Mouse (Mus musculus): ENCODE measurements at regions not wholly inside any gene's neighbourhood (a gene's known extent, or its start where the extent isn't known, plus 50 kb on each side); places are given as distances from the start of the nearest gene placed in this dataset.

GRCm38 (mm10) chr9:41610347-41610746 lies 448.9 kb upstream of the Ubash3b start:
- H3K4me2 ChIP-seq (ENCODE audit: low read depth), result no peak overlapping the region
- H3K27me3 ChIP-seq (ENCODE audit: control insufficient read depth, insufficient read depth, low read length), result 0 out of 2 replicates have a peak, but pooled peaks cover 3% of the 10 kb centered on the region
- H3K9me3 ChIP-seq (ENCODE audit: control insufficient read depth, low read length), result no peaks in the 10 kb centered on the region
- 36% methylated on average over 4 of the region's 4 CpGs for WGBS
- H3K36me3 ChIP-seq (ENCODE audit: control insufficient read depth, insufficient read depth, low read length), result no peaks in the 10 kb centered on the region
- DNase-seq (ENCODE audit: low spot score) (no peak), ATAC-seq (ENCODE audit: insufficient read depth, low FRiP score, low TSS enrichment) (no peak)
- 0 out of 2 replicates have a peak overlapping the region, but pooled peaks have one; percentile 10 for H3K9ac ChIP-seq (ENCODE audit: low read length)
- H3K27ac ChIP-seq (ENCODE audit: low read depth, low read length), result no peak overlapping the region
- no peak overlapping the region for H3K4me3 ChIP-seq (ENCODE audit: low read depth, low read length)
- H3K4me1 ChIP-seq (ENCODE audit: control insufficient read depth, insufficient read depth, low read length), result peaks cover 31% of the 10 kb centered on the region

GRCm38 (mm10) chr9:41606136-41606535 lies 444.6 kb upstream of the Ubash3b start:
- Histone ChIP-seq H3K27me3 (ENCODE audit: control insufficient read depth, insufficient read depth, low read length) (no peaks in the 10 kb centered on the region), H3K4me3 (ENCODE audit: low read depth, low read length) (no peak overlapping the region), H3K27ac (ENCODE audit: low read depth, low read length) (no peak overlapping the region), H3K4me2 (ENCODE audit: low read depth) (no peak overlapping the region), H3K36me3 (ENCODE audit: control insufficient read depth, insufficient read depth, low read length) (no peaks in the 10 kb centered on the region), H3K9ac (ENCODE audit: low read length) (no peak overlapping the region), H3K4me1 (ENCODE audit: control insufficient read depth, insufficient read depth, low read length) (peaks cover 9% of the 10 kb centered on the region), H3K9me3 (ENCODE audit: control insufficient read depth, low read length) (no peaks in the 10 kb centered on the region)
- no peak for DNase-seq (ENCODE audit: low spot score)
- WGBS, result 74% methylated on average over 1 of the region's 1 CpGs
- no peak for ATAC-seq (ENCODE audit: insufficient read depth, low FRiP score, low TSS enrichment)

- Histone ChIP-seq H3K27ac (ENCODE audit: low read depth, low read length) (no peak overlapping the region), H3K4me1 (ENCODE audit: control insufficient read depth, insufficient read depth, low read length) (no peaks in the 10 kb centered on the region; the same call in 1 of the 2 replicates), H3K4me2 (ENCODE audit: low read depth) (no peak overlapping the region), H3K9ac (ENCODE audit: low read length) (no peak overlapping the region), H3K4me3 (ENCODE audit: low read depth, low read length) (no peak overlapping the region), H3K27me3 (ENCODE audit: control insufficient read depth, insufficient read depth, low read length) (no peaks in the 10 kb centered on the region), H3K36me3 (ENCODE audit: control insufficient read depth, insufficient read depth, low read length) (no peaks in the 10 kb centered on the region), H3K9me3 (ENCODE audit: control insufficient read depth, low read length) (no peaks in the 10 kb centered on the region)
- ATAC-seq (ENCODE audit: insufficient read depth, low FRiP score, low TSS enrichment), result no peak
- WGBS, result 59% methylated on average over 1 of the region's 1 CpGs
- DNase-seq (ENCODE audit: low spot score), result no peak
Observed at GRCm38 (mm10) chr9:41604916-41605315, 443.4 kb upstream of the Ubash3b start.

GRCm38 (mm10) chr9:41600778-41601177 lies 439.3 kb upstream of the Ubash3b start:
- DNase-seq (ENCODE audit: low spot score) (no peak), ATAC-seq (ENCODE audit: insufficient read depth, low FRiP score, low TSS enrichment) (no peak)
- H3K36me3 ChIP-seq (ENCODE audit: control insufficient read depth, insufficient read depth, low read length), result no peaks in the 10 kb centered on the region
- H3K4me3 ChIP-seq (ENCODE audit: low read depth, low read length), result no peak overlapping the region
- 38% methylated on average over 3 of the region's 3 CpGs for WGBS
- no peak overlapping the region for H3K27ac ChIP-seq (ENCODE audit: low read depth, low read length)
- H3K4me1 ChIP-seq (ENCODE audit: control insufficient read depth, insufficient read depth, low read length), result no peaks in the 10 kb centered on the region; the same call in 1 of the 2 replicates
- H3K4me2 ChIP-seq (ENCODE audit: low read depth), result no peak overlapping the region
- no peak overlapping the region for H3K9ac ChIP-seq (ENCODE audit: low read length)
- no peaks in the 10 kb centered on the region for H3K9me3 ChIP-seq (ENCODE audit: control insufficient read depth, low read length)
- no peaks in the 10 kb centered on the region for H3K27me3 ChIP-seq (ENCODE audit: control insufficient read depth, insufficient read depth, low read length)

GRCm38 (mm10) chr9:41599874-41600273 lies 438.4 kb upstream of the Ubash3b start:
- H3K4me3 ChIP-seq (ENCODE audit: low read depth, low read length), result no peak overlapping the region
- WGBS, result 42% methylated on average over 1 of the region's 1 CpGs
- ATAC-seq (ENCODE audit: insufficient read depth, low FRiP score, low TSS enrichment) (no peak), DNase-seq (ENCODE audit: low spot score) (no peak)
- H3K27me3 ChIP-seq (ENCODE audit: control insufficient read depth, insufficient read depth, low read length), result no peaks in the 10 kb centered on the region
- no peaks in the 10 kb centered on the region for H3K36me3 ChIP-seq (ENCODE audit: control insufficient read depth, insufficient read depth, low read length)
- H3K4me1 ChIP-seq (ENCODE audit: control insufficient read depth, insufficient read depth, low read length), result no peaks in the 10 kb centered on the region; the same call in 1 of the 2 replicates
- no peak overlapping the region for H3K4me2 ChIP-seq (ENCODE audit: low read depth)
- no peak overlapping the region for H3K9ac ChIP-seq (ENCODE audit: low read length)
- H3K9me3 ChIP-seq (ENCODE audit: control insufficient read depth, low read length), result no peaks in the 10 kb centered on the region
- no peak overlapping the region for H3K27ac ChIP-seq (ENCODE audit: low read depth, low read length)

GRCm38 (mm10) chr9:41595749-41596148 lies 434.3 kb upstream of the Ubash3b start:
- H3K27me3 ChIP-seq (ENCODE audit: control insufficient read depth, insufficient read depth, low read length), result no peaks in the 10 kb centered on the region
- no peak overlapping the region for H3K9ac ChIP-seq (ENCODE audit: low read length)
- H3K4me2 ChIP-seq (ENCODE audit: low read depth), result no peak overlapping the region
- H3K4me1 ChIP-seq (ENCODE audit: control insufficient read depth, insufficient read depth, low read length), result no peaks in the 10 kb centered on the region; the same call in 1 of the 2 replicates
- ATAC-seq (ENCODE audit: insufficient read depth, low FRiP score, low TSS enrichment), result no peak
- H3K36me3 ChIP-seq (ENCODE audit: control insufficient read depth, insufficient read depth, low read length), result no peaks in the 10 kb centered on the region
- 58% methylated on average over 5 of the region's 5 CpGs for WGBS
- DNase-seq (ENCODE audit: low spot score), result no peak
- H3K4me3 ChIP-seq (ENCODE audit: low read depth, low read length), result no peak overlapping the region
- no peaks in the 10 kb centered on the region for H3K9me3 ChIP-seq (ENCODE audit: control insufficient read depth, low read length)
- H3K27ac ChIP-seq (ENCODE audit: low read depth, low read length), result 0 out of 2 replicates have a peak overlapping the region, but pooled peaks have one; percentile 17

- H3K9ac ChIP-seq (ENCODE audit: low read length), result no peak overlapping the region
- ATAC-seq (ENCODE audit: insufficient read depth, low FRiP score, low TSS enrichment) (no peak), DNase-seq (ENCODE audit: low spot score) (no peak)
- H3K27ac ChIP-seq (ENCODE audit: low read depth, low read length), result no peak overlapping the region
- H3K4me2 ChIP-seq (ENCODE audit: low read depth), result no peak overlapping the region
- H3K4me1 ChIP-seq (ENCODE audit: control insufficient read depth, insufficient read depth, low read length), result no peaks in the 10 kb centered on the region
- H3K9me3 ChIP-seq (ENCODE audit: control insufficient read depth, low read length), result no peaks in the 10 kb centered on the region
- peaks cover 6% of the 10 kb centered on the region for H3K36me3 ChIP-seq (ENCODE audit: control insufficient read depth, insufficient read depth, low read length)
- H3K4me3 ChIP-seq (ENCODE audit: low read depth, low read length), result no peak overlapping the region
- WGBS, result 90% methylated on average over 7 of the region's 7 CpGs
- no peaks in the 10 kb centered on the region for H3K27me3 ChIP-seq (ENCODE audit: control insufficient read depth, insufficient read depth, low read length)
Observed at GRCm38 (mm10) chr9:41593998-41594397, 432.5 kb upstream of the Ubash3b start.

- H3K4me2 ChIP-seq (ENCODE audit: low read depth), result no peak overlapping the region
- DNase-seq (ENCODE audit: low spot score), result no peak
- no peaks in the 10 kb centered on the region for H3K27me3 ChIP-seq (ENCODE audit: control insufficient read depth, insufficient read depth, low read length)
- H3K4me3 ChIP-seq (ENCODE audit: low read depth, low read length), result no peak overlapping the region
- H3K27ac ChIP-seq (ENCODE audit: low read depth, low read length), result no peak overlapping the region
- H3K9me3 ChIP-seq (ENCODE audit: control insufficient read depth, low read length), result no peaks in the 10 kb centered on the region
- H3K36me3 ChIP-seq (ENCODE audit: control insufficient read depth, insufficient read depth, low read length), result peaks cover 6% of the 10 kb centered on the region
- no peak for ATAC-seq (ENCODE audit: insufficient read depth, low FRiP score, low TSS enrichment)
- WGBS, result 91% methylated on average over 4 of the region's 4 CpGs
- H3K4me1 ChIP-seq (ENCODE audit: control insufficient read depth, insufficient read depth, low read length), result no peaks in the 10 kb centered on the region
- H3K9ac ChIP-seq (ENCODE audit: low read length), result no peak overlapping the region
Observed at GRCm38 (mm10) chr9:41592900-41593690, 431.6 kb upstream of the Ubash3b start.

- H3K9me3 ChIP-seq (ENCODE audit: control insufficient read depth, low read length), result no peaks in the 10 kb centered on the region
- H3K36me3 ChIP-seq (ENCODE audit: control insufficient read depth, insufficient read depth, low read length), result peaks cover 6% of the 10 kb centered on the region
- no peak overlapping the region for H3K4me3 ChIP-seq (ENCODE audit: low read depth, low read length)
- no peak overlapping the region for H3K27ac ChIP-seq (ENCODE audit: low read depth, low read length)
- no peaks in the 10 kb centered on the region for H3K27me3 ChIP-seq (ENCODE audit: control insufficient read depth, insufficient read depth, low read length)
- ATAC-seq (ENCODE audit: insufficient read depth, low FRiP score, low TSS enrichment) (no peak), DNase-seq (ENCODE audit: low spot score) (no peak)
- H3K9ac ChIP-seq (ENCODE audit: low read length), result no peak overlapping the region
- H3K4me2 ChIP-seq (ENCODE audit: low read depth), result no peak overlapping the region
- 98% methylated on average over 1 of the region's 1 CpGs for WGBS
- no peaks in the 10 kb centered on the region for H3K4me1 ChIP-seq (ENCODE audit: control insufficient read depth, insufficient read depth, low read length)
Observed at GRCm38 (mm10) chr9:41592101-41592500, 430.6 kb upstream of the Ubash3b start.
